Mouse (Mus musculus) heart, embryonic 11.5 days (tissue): Measurements from ENCODE around the gene Clstn1. TPM values are rescaled to one million over a fixed set of nuclear protein-coding genes. Genes with fewer than 3 reads are reported as not detected.

Source experiments
- ATAC-seq: fragments of 200-750 bp; cut with Nextera tagmentation; replicated peaks from 2 replicates; pipeline ENCODE4 v1.8.0; 2017; ENCODE audit warnings: moderate library complexity; ENCODE audit not compliant: insufficient number of reproducible peaks, low FRiP score, low TSS enrichment
- H3K27ac ChIP-seq: fragments of 300-500 bp; sonication (generic); 2 replicates; pipeline ENCODE4 v1.5.1; 2014; ENCODE audit warnings: mild to moderate bottlenecking, low read depth, low read length
- H3K27me3 ChIP-seq: fragments of 300-500 bp; sonication (generic); 2 replicates; pipeline ENCODE4 v1.6.1; 2014; ENCODE audit warnings: mild to moderate bottlenecking, low read length, mixed read lengths; ENCODE audit not compliant: control insufficient read depth, insufficient read depth
- H3K36me3 ChIP-seq: fragments of 300-500 bp; sonication (generic); 2 replicates; pipeline ENCODE4 v1.6.1; 2014; ENCODE audit warnings: mild to moderate bottlenecking, low read length, moderate library complexity, mixed read lengths; ENCODE audit not compliant: control insufficient read depth, insufficient read depth
- H3K4me1 ChIP-seq: fragments of 300-500 bp; sonication (generic); 2 replicates; pipeline ENCODE4 v1.6.1; 2014; ENCODE audit warnings: low read length; ENCODE audit not compliant: control insufficient read depth, insufficient read depth
- H3K4me2 ChIP-seq: fragments of 300-500 bp; sonication (generic); 2 replicates; pipeline ENCODE4 v1.6.1; 2014; ENCODE audit warnings: mild to moderate bottlenecking, moderate library complexity
- H3K4me3 ChIP-seq: fragments of 300-500 bp; sonication (generic); 2 replicates; pipeline ENCODE4 v1.5.1; 2014; ENCODE audit warnings: low read depth, low read length
- H3K9ac ChIP-seq: fragments of 300-500 bp; sonication (generic); 2 replicates; pipeline ENCODE4 v1.6.1; 2014; ENCODE audit warnings: mild to moderate bottlenecking, low read depth, low read length, moderate library complexity
- H3K9me3 ChIP-seq: fragments of 300-500 bp; sonication (generic); replicated peaks from 2 replicates; pipeline ENCODE4 v1.6.1; 2016; ENCODE audit warnings: low read length; ENCODE audit not compliant: control insufficient read depth
- WGBS: fragments of 180-500 bp; shearing (Covaris S2); extraction: QIAGEN DNeasy Blood & Tissue Kit; methylation state at CpG from one replicate; pipeline ENCODE4 v1.1.7; 2014; ENCODE audit not compliant: insufficient replicate concordance; 5-methylcytosine and 5-hydroxymethylcytosine counted together
- polyA plus RNA-seq: library from polyadenylated mRNA; unstranded; fragments of >200 nt; fragmentation: Nextera tagmentation; extraction: Ambion mirVana; gene quantifications from 2 replicates; pipeline ENCODE4 v1.2.1, GENCODE M21; 2014

Gene Clstn1
- polyA plus RNA-seq, 1 experiment from 2014 or later: 12.3 TPM

DNA sequence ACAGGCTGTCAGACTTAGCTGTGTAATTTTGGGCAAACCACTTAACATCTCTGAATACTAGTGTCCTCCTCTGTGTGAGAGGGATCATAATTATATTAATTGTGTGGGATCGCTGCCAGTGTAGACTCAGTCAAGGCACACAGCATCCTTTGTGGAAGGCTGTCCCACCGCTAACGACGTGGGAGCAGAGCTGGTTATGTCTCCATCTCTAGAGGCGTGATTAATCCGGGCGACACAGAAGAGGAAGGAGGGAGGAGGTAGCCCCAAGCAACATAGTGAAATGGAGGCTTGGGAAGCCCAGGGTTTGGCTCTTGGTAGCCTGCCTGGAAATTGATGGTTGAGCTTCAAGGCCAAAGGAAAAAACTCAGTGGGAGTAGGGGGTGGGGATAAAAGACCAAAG is 7.4 kb upstream of the Clstn1 start:
- Histone ChIP-seq H3K4me1 (no peaks in the 10 kb centered on the region), H3K4me2 (no peak overlapping the region), H3K36me3 (no peaks in the 10 kb centered on the region), H3K4me3 (no peak overlapping the region), H3K9ac (no peak overlapping the region), H3K9me3 (no peaks in the 10 kb centered on the region), H3K27ac (no peak overlapping the region), H3K27me3 (peaks cover 28% of the 10 kb centered on the region)
- 56% methylated on average over 7 of the region's 7 CpGs for WGBS
- ATAC-seq: no peak

DNA sequence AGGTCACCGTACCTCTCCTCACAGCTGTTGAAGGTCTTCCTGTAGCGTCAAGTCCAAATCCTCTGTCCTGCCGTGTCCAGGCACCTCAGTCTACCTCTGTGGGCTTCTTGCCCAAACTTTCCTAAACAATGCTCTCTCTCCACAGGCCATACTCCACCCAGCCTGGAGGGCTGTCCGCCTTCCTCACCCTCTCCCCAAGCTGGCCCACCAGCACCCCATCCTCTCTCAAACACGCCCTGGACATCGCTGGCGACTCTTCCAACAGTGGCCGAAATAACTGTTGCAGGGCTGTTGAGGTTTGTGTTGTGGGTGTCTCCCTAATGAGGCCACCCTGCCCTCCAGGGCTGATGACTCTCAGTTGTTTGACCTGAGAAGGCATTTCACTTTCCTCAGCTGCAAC is 1.0 kb upstream of the Clstn1 start:
- Histone ChIP-seq H3K36me3 (no peaks in the 10 kb centered on the region), H3K9ac (no peak overlapping the region), H3K27ac (no peak overlapping the region), H3K27me3 (peaks cover 50% of the 10 kb centered on the region), H3K4me2 (no peak overlapping the region), H3K4me3 (no peak overlapping the region), H3K9me3 (no peaks in the 10 kb centered on the region), H3K4me1 (0 out of 2 replicates have a peak, but pooled peaks cover 5% of the 10 kb centered on the region)
- no peak for ATAC-seq
- WGBS: 71% methylated on average over 8 of the region's 8 CpGs

DNA sequence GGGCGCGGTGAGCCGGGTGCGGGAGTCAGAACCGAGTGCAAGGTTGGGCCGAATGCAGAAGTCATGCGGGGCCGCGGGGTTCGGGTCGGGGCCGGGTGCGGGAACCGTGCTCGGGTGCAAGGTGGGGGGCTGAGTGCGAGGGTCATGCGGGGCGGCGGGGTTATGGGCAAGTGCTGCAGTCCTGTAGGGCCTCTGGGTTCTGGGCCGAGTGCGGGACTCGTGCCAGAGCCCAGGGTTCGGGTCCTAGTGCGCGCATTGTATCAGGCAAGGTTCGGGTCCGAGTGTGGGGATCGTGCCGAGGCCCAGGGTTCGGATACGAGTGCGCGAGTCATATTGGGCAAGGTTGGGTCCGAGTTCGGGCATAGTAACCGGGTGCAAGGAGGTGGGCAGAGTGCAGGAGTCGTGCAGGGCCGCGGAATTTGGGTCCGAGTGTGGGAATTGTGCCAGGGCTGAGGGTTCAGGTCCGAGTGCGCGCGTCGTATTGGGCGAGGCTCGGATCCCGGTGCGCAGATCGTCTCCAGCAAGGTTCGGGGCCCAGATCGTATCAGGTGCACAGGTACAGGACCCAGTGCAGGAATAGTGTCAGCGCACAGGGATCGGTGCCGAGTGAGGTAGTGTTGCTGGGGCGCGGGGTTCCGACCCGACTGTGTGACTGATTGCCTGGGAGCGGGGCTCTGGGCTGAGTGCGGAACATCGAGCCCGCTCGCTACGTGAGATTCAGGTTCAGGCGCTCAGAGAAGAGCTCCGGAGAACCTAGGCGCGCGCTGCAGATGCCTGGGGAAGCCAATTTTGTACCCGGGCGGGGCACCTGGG is 721 bp downstream of the Clstn1 start:
- Histone ChIP-seq H3K4me3 (peak overlapping the region; percentile 67), H3K4me2 (peak overlapping the region; percentile 96), H3K27ac (no peak overlapping the region), H3K4me1 (0 out of 2 replicates have a peak, but pooled peaks cover 5% of the 10 kb centered on the region), H3K9me3 (no peaks in the 10 kb centered on the region), H3K9ac (peak overlapping the region; percentile 85), H3K36me3 (no peaks in the 10 kb centered on the region), H3K27me3 (peaks cover 45% of the 10 kb centered on the region)
- ATAC-seq: peak; percentile 53; the same call in 1 of the 2 replicates
- WGBS: under 1% methylated on average over 72 of the region's 72 CpGs

DNA sequence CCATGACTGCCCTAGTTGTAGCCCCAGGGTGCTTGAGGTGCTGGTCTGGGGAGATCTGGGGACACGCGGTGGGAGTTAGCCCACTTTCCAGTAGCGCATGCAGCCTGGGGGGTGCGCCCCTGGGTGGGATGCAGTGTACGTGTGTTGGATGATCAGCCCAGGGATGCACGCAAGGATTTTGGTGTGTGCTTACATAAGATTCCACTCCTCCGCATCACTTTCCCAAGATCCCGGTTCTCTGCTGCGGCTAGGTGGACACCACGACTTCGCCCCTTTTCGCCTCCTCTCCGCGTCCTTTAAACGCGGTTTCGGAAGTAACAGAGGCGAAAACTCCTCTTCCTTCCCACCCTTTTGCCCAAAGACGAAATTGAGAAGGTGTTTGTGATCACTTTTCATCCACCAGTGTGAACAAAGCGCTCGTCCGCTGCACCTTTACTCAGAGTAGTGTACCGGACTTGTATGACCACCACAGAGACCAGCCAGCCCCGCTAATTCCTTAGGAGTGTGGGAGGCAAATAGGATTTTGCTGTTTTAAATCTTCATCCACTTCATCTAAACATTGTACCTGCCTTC is 1.4 kb downstream of the Clstn1 start:
- H3K4me3 ChIP-seq: peak overlapping the region; percentile 67
- H3K9me3 ChIP-seq: no peaks in the 10 kb centered on the region
- no peak for ATAC-seq
- H3K36me3 ChIP-seq: no peaks in the 10 kb centered on the region
- peak overlapping the region; percentile 96 for H3K4me2 ChIP-seq
- 0 out of 2 replicates have a peak, but pooled peaks cover 5% of the 10 kb centered on the region for H3K4me1 ChIP-seq
- H3K27ac ChIP-seq: no peak overlapping the region
- peak overlapping the region; percentile 85; the same call in 1 of the 2 replicates for H3K9ac ChIP-seq
- 4% methylated on average over 24 of the region's 24 CpGs for WGBS
- H3K27me3 ChIP-seq: peaks cover 45% of the 10 kb centered on the region

DNA sequence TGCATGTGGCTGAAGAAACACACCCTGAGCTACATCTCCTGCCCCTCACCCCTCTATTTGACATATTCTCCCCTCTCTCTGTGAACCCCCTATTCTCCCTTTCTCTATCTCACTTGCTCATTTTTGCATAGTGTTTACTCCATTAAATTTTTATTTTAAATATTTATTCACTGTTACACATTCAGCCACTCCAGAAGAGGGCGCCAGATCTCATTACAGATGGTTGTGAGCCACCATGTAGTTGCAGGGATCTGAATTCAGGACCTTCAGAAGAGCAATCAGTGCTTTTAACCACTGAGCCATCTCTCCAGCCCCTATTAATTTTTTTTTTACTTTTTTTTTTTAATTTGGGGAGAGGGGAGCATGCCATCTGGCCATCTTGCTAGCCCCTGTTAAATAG is 3.9 kb downstream of the Clstn1 start:
- no peak overlapping the region for H3K4me2 ChIP-seq
- H3K9me3 ChIP-seq: no peaks in the 10 kb centered on the region
- H3K27ac ChIP-seq: no peak overlapping the region
- no peak overlapping the region for H3K9ac ChIP-seq
- no peak overlapping the region for H3K4me3 ChIP-seq
- WGBS: 82% methylated on average over 1 of the region's 1 CpGs
- no peak for ATAC-seq
- 0 out of 2 replicates have a peak, but pooled peaks cover 5% of the 10 kb centered on the region for H3K4me1 ChIP-seq
- peaks cover 31% of the 10 kb centered on the region for H3K27me3 ChIP-seq
- H3K36me3 ChIP-seq: no peaks in the 10 kb centered on the region

DNA sequence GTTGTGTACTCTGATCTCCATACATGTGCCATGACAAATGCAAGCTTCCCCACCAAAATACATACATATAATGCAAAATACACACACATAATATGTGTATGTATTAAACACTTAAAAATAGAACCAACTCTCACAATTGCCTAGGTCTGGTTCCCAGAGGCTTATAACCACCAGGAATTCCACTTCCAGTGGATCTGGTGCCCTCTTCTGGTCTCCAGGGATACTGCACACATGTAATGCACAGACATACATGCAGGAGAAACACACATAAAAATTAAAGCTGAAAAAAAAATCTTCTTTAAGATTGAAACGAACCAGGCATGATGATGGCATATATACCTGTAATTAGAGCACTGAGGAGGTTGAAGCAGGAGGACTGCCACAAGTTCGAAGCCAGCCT is 5.2 kb downstream of the Clstn1 start:
- WGBS: 71% methylated on average over 2 of the region's 2 CpGs

DNA sequence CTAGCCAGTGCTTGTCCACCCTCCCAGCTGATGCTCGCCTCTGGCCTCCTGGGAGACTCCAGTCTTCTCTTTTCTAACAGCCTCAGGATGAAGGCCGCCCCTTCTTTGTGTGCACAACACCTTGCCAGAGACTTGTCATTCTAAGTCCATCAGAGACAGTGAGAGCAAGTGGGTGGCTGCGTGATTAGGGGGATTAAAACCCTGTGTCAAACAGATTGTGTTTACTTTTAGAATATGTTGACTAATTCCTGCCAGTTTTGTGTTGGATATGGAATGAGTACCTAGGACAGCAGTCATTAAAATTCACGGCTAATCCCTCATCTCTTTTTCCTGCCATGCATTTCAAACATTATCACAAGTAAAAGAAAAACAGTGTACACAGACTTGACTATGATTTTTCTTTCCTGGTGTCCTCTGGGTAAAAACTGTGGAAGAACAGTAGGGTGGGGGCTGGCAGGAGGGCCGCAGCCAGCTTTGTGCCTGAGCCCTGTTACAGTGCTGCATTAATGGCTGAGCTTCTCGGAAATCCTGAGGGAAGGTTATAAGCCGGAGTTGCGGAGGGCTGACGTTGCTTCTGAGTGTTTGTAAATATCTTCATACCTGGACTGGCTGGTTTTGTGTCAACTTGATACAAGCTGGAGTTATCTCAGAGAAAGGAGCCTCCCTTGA is 8.8 kb downstream of the Clstn1 start:
- Histone ChIP-seq H3K27ac (no peak overlapping the region), H3K9me3 (no peaks in the 10 kb centered on the region), H3K4me1 (no peaks in the 10 kb centered on the region), H3K36me3 (no peaks in the 10 kb centered on the region), H3K27me3 (no peaks in the 10 kb centered on the region), H3K4me3 (no peak overlapping the region), H3K9ac (no peak overlapping the region), H3K4me2 (no peak overlapping the region)
- WGBS: 82% methylated on average over 9 of the region's 9 CpGs
- ATAC-seq: no peak

More for the DNA sequence above, 5.2 kb downstream of the Clstn1 start:
- no peak overlapping the region for H3K4me2 ChIP-seq
- H3K9ac ChIP-seq: no peak overlapping the region
- peaks cover 20% of the 10 kb centered on the region for H3K27me3 ChIP-seq
- H3K27ac ChIP-seq: no peak overlapping the region
- no peaks in the 10 kb centered on the region for H3K9me3 ChIP-seq
- no peak for ATAC-seq
- H3K4me3 ChIP-seq: no peak overlapping the region
- no peaks in the 10 kb centered on the region for H3K36me3 ChIP-seq
- 0 out of 2 replicates have a peak, but pooled peaks cover 5% of the 10 kb centered on the region for H3K4me1 ChIP-seq

DNA sequence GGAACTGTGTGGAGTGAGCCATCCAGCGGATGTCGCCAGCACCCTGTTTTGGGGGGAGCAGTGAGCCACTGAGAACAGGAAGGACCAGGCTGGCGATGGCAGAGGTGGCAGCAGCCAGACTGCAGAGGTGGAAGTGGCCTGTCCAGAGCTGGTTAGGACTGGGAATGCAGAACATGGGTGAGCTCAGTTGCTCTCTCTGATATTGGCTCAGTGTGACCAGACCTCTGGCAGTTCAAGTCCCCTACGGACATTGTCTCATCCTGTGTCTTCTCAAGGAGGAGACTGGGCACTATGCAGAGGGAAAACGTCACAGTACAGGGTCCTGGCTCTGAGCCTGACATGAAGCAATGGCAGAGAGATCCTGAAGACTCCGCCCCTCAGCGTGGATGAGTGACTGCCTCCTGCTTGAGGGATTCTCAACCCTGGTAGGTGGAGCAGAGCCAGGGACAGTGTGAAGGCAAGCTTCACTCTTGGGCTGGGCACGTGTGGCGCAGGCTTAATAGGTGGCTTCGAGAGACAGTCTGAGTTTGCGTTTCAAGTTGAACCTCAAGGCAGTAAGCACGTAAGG is 11.5 kb downstream of the Clstn1 start:
- peaks cover 15% of the 10 kb centered on the region for H3K4me1 ChIP-seq
- no peaks in the 10 kb centered on the region for H3K9me3 ChIP-seq
- H3K27ac ChIP-seq: no peak overlapping the region
- H3K9ac ChIP-seq: no peak overlapping the region
- no peaks in the 10 kb centered on the region for H3K36me3 ChIP-seq
- no peak overlapping the region for H3K4me3 ChIP-seq
- H3K4me2 ChIP-seq: no peak overlapping the region
- H3K27me3 ChIP-seq: no peaks in the 10 kb centered on the region
- no peak for ATAC-seq
- WGBS: 72% methylated on average over 12 of the region's 12 CpGs
